Mouse (Mus musculus): ENCODE measurements around the gene Sbno2. TPM values are rescaled to one million over a fixed set of nuclear protein-coding genes. Genes with fewer than 3 reads are reported as not detected.
A peak's percentile ranks its signal among the peaks of the same experiment; 100 is the strongest.

The Sbno2 gene
- total RNA-seq, 2 experiments from 2014 or later: 19.2 to 19.3 TPM

- intact Hi-C loops (cut with DNase I): no loop called here
Measured at GRCm38 (mm10) chr10:80143664-80144063, 38.3 kb upstream of the Sbno2 start.

GRCm38 (mm10) chr10:80142530-80142925 lies 37.2 kb upstream of the Sbno2 start:
- DNase-seq (ENCODE audit: low spot score in 2 of 2): no peak
- intact Hi-C loops (cut with DNase I): no loop called here

More at GRCm38 (mm10) chr10:80143664-80144063, 38.3 kb upstream of the Sbno2 start:
- DNase-seq (ENCODE audit: low spot score in 2 of 2): no peak

GRCm38 (mm10) chr10:80141786-80142529 lies 36.6 kb upstream of the Sbno2 start:
- peak; percentile 95 to 97 for DNase-seq (ENCODE audit: low spot score in 2 of 2)
- intact Hi-C loops (cut with DNase I): no loop called here

GRCm38 (mm10) chr10:80141243-80141642 lies 35.9 kb upstream of the Sbno2 start:
- intact Hi-C loops (cut with DNase I): no loop called here
- DNase-seq (ENCODE audit: low spot score in 2 of 2): peak; percentile 97 to 98

- intact Hi-C loops (cut with DNase I): no loop called here
- no peak for DNase-seq (ENCODE audit: low spot score in 2 of 2)
Measured at GRCm38 (mm10) chr10:80140666-80141035, 35.3 kb upstream of the Sbno2 start, which contains the start of gene Cbarp. Gene Cbarp, minus strand, starts transcription at chr10:80140835.

- intact Hi-C loops (cut with DNase I): no loop called here
- no peak for DNase-seq (ENCODE audit: low spot score in 2 of 2)
Measured at GRCm38 (mm10) chr10:80139975-80140665, 34.7 kb upstream of the Sbno2 start.

- intact Hi-C loops (cut with DNase I): no loop called here
- DNase-seq (ENCODE audit: low spot score in 2 of 2): no peak
Measured at GRCm38 (mm10) chr10:80139439-80139775, 34.0 kb upstream of the Sbno2 start.

GRCm38 (mm10) chr10:80138553-80139438 lies 33.4 kb upstream of the Sbno2 start, which contains the start of gene Atp5d:
Gene Atp5d, plus strand, starts transcription at chr10:80138632.
- DNase-seq (ENCODE audit: low spot score in 2 of 2): peak; percentile 80 to 81
- intact Hi-C loops (cut with DNase I): no loop called here

GRCm38 (mm10) chr10:80137626-80138552 lies 32.5 kb upstream of the Sbno2 start:
- intact Hi-C loops (cut with DNase I): no loop called here
- DNase-seq (ENCODE audit: low spot score in 2 of 2): peak; percentile 55 to 79

GRCm38 (mm10) chr10:80136952-80137625 lies 31.7 kb upstream of the Sbno2 start:
- peak; percentile 46 to 72 for DNase-seq (ENCODE audit: low spot score in 2 of 2)

GRCm38 (mm10) chr10:80136179-80136951 lies 31.0 kb upstream of the Sbno2 start:
- intact Hi-C loops (cut with DNase I): no loop called here
- no peak for DNase-seq (ENCODE audit: low spot score in 2 of 2)

More at GRCm38 (mm10) chr10:80136952-80137625, 31.7 kb upstream of the Sbno2 start:
- intact Hi-C loops (cut with DNase I): no loop called here

- intact Hi-C loops (cut with DNase I): no loop called here
- DNase-seq (ENCODE audit: low spot score in 2 of 2): no peak
Measured at GRCm38 (mm10) chr10:80135641-80136040, 30.3 kb upstream of the Sbno2 start.

- no peak for DNase-seq (ENCODE audit: low spot score in 2 of 2)
Measured at GRCm38 (mm10) chr10:80135161-80135560, 29.8 kb upstream of the Sbno2 start.

GRCm38 (mm10) chr10:80134421-80134820 lies 29.1 kb upstream of the Sbno2 start:
- intact Hi-C loops (cut with DNase I): no loop called here
- no peak for DNase-seq (ENCODE audit: low spot score in 2 of 2)

More at GRCm38 (mm10) chr10:80135161-80135560, 29.8 kb upstream of the Sbno2 start:
- intact Hi-C loops (cut with DNase I): no loop called here

GRCm38 (mm10) chr10:80133226-80133849 lies 28.0 kb upstream of the Sbno2 start:
- intact Hi-C loops (cut with DNase I): no loop called here

GRCm38 (mm10) chr10:80131952-80132350 lies 26.6 kb upstream of the Sbno2 start:
- no peak for DNase-seq (ENCODE audit: low spot score in 2 of 2)
- intact Hi-C loops (cut with DNase I): no loop called here

More at GRCm38 (mm10) chr10:80133226-80133849, 28.0 kb upstream of the Sbno2 start:
- peak in 1 of 2 experiments; percentile 34 for DNase-seq (ENCODE audit: low spot score in 2 of 2)

All from left cerebral cortex, postnatal 14 days (tissue).